Mouse (Mus musculus) liver (tissue): Measurements from ENCODE around the gene Uqcr11.

Source experiments
- DNase-seq: peaks from one replicate; pipeline ENCODE4 v3.0.0-alpha.2; 2020; ENCODE audit warnings: mixed read lengths

Gene Uqcr11

GRCm38 (mm10) chr10:80406684-80407501 is at the start of gene Uqcr11:
Gene Uqcr11, minus strand, starts transcription at chr10:80406830.
- DNase-seq = peak; percentile 94

DNA sequence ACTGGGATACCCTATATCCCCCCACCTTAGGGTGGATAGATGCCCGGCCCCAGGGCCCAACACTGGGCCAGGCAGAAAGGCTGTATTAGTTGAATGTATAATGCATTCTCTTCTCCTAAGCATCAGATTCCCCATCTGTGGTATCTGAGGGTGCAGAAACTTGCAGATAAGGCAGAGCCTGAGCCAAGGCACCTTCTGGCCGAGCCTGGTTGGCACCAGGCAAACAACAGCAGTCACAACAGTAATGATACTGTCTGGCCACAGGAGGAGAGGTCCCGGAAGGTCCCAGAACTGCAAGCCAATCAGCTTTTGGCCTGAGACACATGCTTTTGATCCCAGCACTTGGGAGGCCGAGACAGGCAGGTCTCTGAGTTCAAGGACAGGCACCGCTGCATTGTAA is 49.1 kb upstream of the Uqcr11 start:
- no peak for DNase-seq

DNA sequence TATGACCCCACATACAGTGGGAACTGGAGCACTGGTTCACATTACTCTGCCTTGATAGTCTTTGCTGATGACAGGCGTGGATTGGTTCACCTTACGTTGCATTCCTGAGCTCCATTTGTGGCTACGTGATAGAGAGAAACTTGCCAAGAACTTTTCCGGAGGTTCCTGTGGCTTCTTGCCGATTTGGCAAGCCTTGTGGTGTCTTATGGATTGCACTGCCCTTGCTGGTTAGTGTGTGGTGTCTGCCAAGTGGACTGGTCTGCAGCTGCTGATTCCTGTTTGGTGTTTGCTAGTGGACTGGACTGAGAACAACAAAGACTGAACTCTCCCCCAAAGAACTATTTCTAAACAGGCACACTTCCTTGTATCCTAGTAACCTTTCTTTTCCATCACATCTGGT is 48.2 kb upstream of the Uqcr11 start:
- no peak for DNase-seq

DNA sequence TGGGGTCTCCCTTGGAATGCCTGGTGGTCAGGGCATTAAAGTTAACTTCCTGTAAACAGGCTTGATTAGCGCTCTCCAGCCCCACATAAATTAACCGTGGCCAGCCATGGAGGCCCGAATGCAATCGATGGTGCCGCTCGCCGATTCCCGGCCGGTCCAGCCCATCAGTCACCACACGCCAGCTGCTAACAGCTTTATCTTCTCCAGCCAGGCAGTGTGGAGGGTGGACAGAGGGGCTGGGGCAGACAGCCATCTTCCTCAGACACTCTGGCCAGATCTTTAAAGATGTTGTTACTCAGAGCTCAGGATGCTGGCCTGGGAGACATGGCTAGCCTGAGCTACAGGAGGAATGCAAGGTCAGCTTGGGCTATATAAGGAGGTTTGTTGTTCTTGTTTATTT is 47.0 kb upstream of the Uqcr11 start:
- DNase-seq = peak; percentile 36

GRCm38 (mm10) chr10:80450599-80450998 is 44.0 kb upstream of the Uqcr11 start:
- peak; percentile 78 for DNase-seq

- peak; percentile 83 for DNase-seq
Observed at GRCm38 (mm10) chr10:80445898-80446601, 39.4 kb upstream of the Uqcr11 start.

GRCm38 (mm10) chr10:80445052-80445451 is 38.4 kb upstream of the Uqcr11 start:
- no peak for DNase-seq

DNA sequence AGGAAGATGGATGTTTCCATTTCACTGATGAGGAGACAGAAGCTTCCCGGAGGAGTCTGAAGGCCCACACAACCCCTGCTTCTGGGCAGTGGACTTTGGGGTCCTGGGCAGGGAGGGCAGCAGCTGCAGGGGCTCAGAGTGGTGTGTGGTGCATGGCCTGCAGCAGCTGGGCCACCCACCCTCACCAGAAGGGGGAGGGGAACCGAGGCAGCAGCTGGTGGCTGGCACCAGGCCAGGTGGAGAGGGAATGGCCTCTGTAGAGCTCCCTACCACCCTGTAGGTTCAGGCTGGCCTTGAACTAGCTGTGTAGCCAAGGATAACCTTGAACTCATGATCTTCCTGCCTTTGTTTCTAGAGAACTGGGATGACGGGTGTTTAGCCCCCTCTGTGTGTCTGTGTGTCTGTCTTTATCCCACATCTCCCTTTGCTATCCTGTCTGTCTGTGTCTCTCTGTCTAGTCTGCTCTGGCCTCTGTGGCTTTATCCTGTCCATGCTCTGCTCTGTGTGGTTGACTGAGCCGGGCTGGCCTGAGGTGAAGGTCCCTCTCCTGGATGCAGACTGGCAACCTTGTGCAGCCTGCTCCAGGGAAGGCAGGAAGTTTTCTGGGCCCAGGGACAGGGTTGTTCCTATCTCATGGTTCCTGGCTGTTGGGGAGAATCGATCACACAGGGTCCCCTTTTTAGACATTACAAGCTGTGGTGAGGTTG is 37.9 kb upstream of the Uqcr11 start:
- peak; percentile 31 for DNase-seq

GRCm38 (mm10) chr10:80443575-80444278 is 37.1 kb upstream of the Uqcr11 start:
- no peak for DNase-seq

- no peak for DNase-seq
Observed at GRCm38 (mm10) chr10:80442989-80443388, 36.4 kb upstream of the Uqcr11 start.

DNA sequence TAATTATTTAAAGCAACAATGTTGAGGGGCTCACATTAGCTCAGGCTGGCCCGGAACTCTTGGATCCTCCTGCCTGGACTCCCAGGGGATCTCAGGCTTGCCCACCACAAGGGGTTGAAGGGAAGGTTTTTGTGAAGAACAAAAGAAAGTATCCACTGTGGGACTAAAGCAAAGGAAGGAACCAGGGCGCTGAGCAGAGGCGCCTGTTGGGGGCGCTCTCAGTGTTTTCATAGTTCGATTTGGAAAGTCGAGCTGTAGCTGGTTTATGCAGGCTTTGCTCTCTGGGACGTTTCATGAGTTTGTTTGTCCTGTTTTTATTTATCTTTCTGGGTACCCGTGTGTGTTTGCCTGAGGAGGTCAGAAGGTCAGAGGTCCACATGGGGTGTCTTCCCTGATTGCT is 35.0 kb upstream of the Uqcr11 start:
- DNase-seq = no peak

DNA sequence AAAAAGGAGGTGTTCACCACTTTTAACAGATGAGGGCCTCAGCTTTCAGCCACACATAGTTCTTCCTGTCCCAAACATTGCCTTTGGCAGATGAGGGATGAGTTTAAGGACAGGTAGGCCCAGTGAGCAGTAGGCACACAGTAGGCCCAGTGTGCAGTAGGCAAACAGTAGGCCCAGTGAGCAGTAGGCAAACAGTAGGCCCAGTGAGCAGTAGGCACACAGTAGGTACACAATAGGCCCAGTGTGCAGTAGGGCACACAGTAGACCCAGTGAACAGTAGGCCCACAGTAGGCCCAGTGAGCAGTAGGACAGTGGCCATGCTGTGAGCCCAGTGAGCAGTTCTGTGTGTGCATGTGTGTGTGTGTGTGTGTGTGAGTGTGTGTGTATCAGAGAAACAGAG is 33.4 kb upstream of the Uqcr11 start:
- no peak for DNase-seq

GRCm38 (mm10) chr10:80437973-80438372 is 31.3 kb upstream of the Uqcr11 start:
- DNase-seq = no peak

GRCm38 (mm10) chr10:80436276-80436675 is 29.6 kb upstream of the Uqcr11 start:
- DNase-seq = peak; percentile 78

DNA sequence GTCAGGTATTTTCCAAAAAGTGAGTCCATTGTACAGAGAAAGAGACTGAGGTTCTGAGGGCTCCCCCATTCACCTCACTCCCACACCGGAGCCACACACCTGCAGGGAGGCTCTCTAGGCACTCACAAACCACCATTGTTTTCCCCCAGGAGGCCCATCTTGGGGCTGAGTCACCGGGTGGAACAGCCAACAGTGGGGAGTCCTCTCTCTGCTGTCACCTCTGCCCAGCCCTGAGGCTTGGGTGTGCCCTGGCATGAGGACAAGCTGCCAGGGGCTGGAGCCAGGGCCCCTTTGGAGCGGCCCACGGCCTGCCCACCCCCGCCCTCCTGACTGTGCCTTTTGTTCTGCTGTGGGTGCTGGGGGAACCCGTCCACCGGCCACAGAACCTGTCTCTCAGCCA is 29.1 kb upstream of the Uqcr11 start:
- peak; percentile 78 for DNase-seq

DNA sequence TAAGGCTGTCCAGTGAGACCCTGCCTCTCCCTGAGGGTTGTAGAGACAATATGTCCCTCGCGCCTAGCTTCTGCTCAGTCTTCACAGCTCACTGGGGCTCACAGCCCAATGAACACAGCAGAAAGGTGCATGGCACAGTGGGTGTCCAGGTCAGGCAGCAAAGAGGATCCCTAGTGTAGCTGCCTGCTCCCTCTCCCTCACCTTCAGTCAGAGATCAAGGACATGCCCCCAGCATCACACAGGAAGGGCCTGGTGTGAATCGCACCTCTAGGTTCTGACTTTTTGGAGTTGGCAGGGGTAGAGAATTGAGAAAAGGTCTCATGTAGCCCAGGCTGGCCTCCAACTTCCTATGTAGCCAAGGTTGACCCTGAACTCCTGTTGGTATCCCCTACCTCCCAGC is 28.2 kb upstream of the Uqcr11 start:
- no peak for DNase-seq

DNA sequence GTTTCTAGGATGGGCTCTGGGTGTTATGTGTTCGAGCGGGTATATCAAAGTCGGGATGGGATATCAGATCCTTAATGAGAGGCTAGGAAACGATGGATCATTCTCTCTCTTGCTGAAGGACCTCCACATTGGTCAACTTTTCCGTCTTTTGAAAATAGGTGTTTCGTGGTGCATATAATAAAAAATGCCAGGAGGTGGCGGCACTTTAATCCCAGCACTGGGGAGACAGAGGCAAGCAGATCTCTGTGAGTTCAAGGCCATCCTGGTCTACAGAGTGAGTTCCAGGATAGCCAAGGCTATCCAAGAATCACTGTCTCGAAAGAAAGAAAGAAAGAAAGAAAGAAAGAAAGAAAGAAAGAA is 27.6 kb upstream of the Uqcr11 start:
- DNase-seq = no peak

DNA sequence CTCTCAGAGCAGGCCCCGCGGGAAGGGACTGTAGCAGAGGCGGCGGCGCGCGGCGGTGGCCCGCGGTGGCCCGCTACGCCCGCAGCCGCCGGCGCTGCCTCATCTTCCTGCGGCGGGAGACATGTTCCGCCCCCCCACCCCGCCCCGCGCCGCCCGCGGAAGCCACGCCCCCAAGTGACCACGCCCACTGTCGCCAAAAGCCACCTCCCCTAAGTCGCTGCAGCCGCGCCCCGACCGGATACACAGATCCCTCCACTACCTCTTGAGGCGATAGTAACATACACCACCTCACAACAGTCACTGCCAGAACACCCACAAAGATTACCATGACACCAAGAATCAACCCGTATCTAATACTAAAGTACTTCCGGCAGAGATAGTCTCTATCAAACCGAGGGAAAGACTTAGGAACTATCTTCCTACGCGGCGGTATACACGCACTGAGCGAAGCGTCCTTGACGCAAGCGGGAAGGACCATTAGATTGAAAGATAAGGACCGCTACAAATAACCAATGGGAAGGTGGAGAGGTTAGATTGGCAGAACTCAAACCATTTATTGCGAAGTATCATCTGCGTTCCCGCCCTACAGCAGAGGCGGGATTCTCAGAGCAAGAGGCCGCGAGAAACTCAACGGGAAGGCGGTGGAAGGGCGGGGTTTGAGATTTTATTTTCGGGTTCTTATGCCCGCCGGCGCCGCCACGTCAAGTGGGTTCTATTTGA is 27.0 kb upstream of the Uqcr11 start, which contains the start of gene Tcf3:
Tcf3 (minus strand) TSS at position 135 of the 720 bp plus-strand sequence.
- DNase-seq = peak; percentile 96

DNA sequence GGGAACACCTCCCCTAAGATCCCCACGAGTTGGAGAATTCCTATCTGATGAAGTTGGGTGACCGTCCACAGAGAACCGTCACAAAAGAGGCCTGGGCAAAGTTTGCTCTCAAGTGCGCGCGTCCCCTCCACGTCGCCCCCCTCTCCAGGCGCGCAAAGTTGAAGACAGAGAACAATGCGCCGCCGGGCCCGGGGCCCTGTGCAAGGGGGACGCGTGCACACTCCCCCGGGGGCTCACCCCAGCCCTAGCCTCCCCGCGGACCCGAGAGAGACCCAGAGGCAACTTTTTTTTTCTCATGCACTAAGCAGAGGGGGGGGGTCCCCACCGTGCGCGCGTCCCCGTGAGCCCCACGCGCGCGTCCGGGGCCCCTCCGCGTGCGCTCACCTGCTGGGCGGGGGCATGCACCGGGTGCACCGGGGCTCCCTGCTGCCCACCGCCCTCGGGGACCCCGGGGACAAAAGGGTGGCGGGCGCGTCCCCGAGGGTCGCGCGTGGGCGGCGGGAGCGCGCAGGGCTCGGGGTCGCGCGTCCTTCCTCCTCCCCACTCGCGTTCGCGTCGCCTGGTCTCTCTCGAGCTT is 26.4 kb upstream of the Uqcr11 start:
- peak; percentile 46 for DNase-seq

DNA sequence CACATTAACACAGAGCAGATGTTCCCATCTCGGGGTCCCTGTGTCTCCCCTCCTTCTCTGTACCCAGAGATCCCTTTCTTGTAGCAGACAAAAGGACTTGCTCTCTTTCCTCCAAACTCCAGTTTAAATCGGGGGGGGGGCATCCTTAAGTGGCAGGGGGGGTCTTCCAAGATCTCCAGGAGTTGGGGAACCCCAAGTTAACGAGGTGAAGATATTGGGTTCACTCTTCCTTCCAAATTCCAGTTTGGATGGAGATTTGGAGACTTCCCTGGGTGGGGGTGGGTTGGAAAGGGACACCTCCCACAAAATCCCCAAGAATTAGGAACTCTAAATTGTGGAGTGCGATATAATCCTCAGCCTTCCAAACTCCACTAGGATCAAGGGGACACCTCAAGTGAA is 25.8 kb upstream of the Uqcr11 start:
- DNase-seq = no peak

- DNase-seq = no peak
Observed at GRCm38 (mm10) chr10:80431570-80432386, 25.1 kb upstream of the Uqcr11 start.
